Mouse (Mus musculus) cerebellum, adult 2 months (tissue): Measurements from ENCODE around the gene F2rl3. TPM values are rescaled to one million over a fixed set of nuclear protein-coding genes. Genes with fewer than 3 reads are reported as not detected.

Source experiments
- DNase-seq, 2 experiments: peaks; one replicate each; pipeline ENCODE4 v3.0.0; 2021
- H3K27ac ChIP-seq: fragments of 200-500 bp; 2 replicates; pipeline ENCODE4 v1.5.1; 2012; ENCODE audit warnings: low read length, control low read depth, inconsistent platforms; ENCODE audit not compliant: insufficient read depth
- H3K27me3 ChIP-seq: fragments of 200-500 bp; 2 replicates; pipeline ENCODE4 v1.6.1; 2012; ENCODE audit warnings: inconsistent platforms, mild to moderate bottlenecking, low read length, moderate library complexity; ENCODE audit not compliant: control insufficient read depth, insufficient read depth
- H3K4me1 ChIP-seq: fragments of 200-500 bp; 2 replicates; pipeline ENCODE4 v1.6.1; 2011; ENCODE audit warnings: low read length; ENCODE audit not compliant: control insufficient read depth, insufficient read depth
- H3K4me3 ChIP-seq: fragments of 200-500 bp; replicated peaks from 2 replicates; pipeline ENCODE3; 2011; ENCODE audit warnings: mild to moderate bottlenecking, low read depth, low read length, control low read depth; ENCODE audit not compliant: insufficient read depth
- CTCF ChIP-seq: fragments of 200-500 bp; IDR thresholded peaks from 2 replicates; pipeline ENCODE4 v1.5.1; 2011; ENCODE audit warnings: low read depth, mild to moderate bottlenecking, control low read depth, low read length, moderate library complexity, borderline replicate concordance; ENCODE audit not compliant: insufficient read depth
- POLR2A ChIP-seq: fragments of 200-500 bp; IDR thresholded peaks from 2 replicates; pipeline ENCODE4 v1.6.1; 2011; ENCODE audit warnings: low read length, control low read depth, borderline replicate concordance; ENCODE audit not compliant: insufficient read depth
- WGBS: fragments of 180-500 bp; shearing (Covaris S2); methylation state at CpG from one replicate; pipeline ENCODE4 v1.1.7; 2018; 5-methylcytosine and 5-hydroxymethylcytosine counted together
- polyA plus RNA-seq: library from polyadenylated mRNA; depleted of rRNA; stranded (reverse); fragments of >200 nt; gene quantifications from 2 replicates; pipeline ENCODE4 v1.2.3, GENCODE M21; 2012

Gene F2rl3
- polyA plus RNA-seq, 1 experiment = 0.65 TPM

- no peaks in the 10 kb centered on the region for H3K27me3 ChIP-seq
- no peak overlapping the region for H3K27ac ChIP-seq
- no peak overlapping the region for H3K4me3 ChIP-seq
- TF ChIP-seq POLR2A = no peak
- no peak for TF ChIP-seq CTCF
- H3K4me1 ChIP-seq = no peaks in the 10 kb centered on the region
- DNase-seq = no peak
These were observed 24.8 kb upstream of the F2rl3 start for GRCm38 (mm10) chr8:72736868-72737267.

- no peaks in the 10 kb centered on the region for H3K4me1 ChIP-seq
- WGBS = 25% methylated on average over 5 of the region's 5 CpGs
- no peak overlapping the region for H3K4me3 ChIP-seq
- H3K27me3 ChIP-seq = no peaks in the 10 kb centered on the region
- peak; percentile 45 to 56 for DNase-seq
- peak; percentile 82 for TF ChIP-seq CTCF
- TF ChIP-seq POLR2A = no peak
- no peak overlapping the region for H3K27ac ChIP-seq
These were observed 15.6 kb upstream of the F2rl3 start for GRCm38 (mm10) chr8:72746061-72746460.

- WGBS = 84% methylated on average over 26 of the region's 26 CpGs
- no peak for DNase-seq
- Histone ChIP-seq H3K27me3 (no peaks in the 10 kb centered on the region), H3K4me1 (no peaks in the 10 kb centered on the region), H3K27ac (no peak overlapping the region), H3K4me3 (no peak overlapping the region)
- TF ChIP-seq POLR2A = no peak
- no peak for TF ChIP-seq CTCF
These were observed 11.8 kb upstream of the F2rl3 start for GRCm38 (mm10) chr8:72749846-72750245.

GRCm38 (mm10) chr8:72750266-72750665 is 11.4 kb upstream of the F2rl3 start:
- Histone ChIP-seq H3K4me3 (no peak overlapping the region), H3K4me1 (no peaks in the 10 kb centered on the region), H3K27ac (no peak overlapping the region), H3K27me3 (no peaks in the 10 kb centered on the region)
- TF ChIP-seq CTCF (no peak), POLR2A (no peak)
- peak in 1 of 2 experiments; percentile 6 for DNase-seq
- 96% methylated on average over 6 of the region's 6 CpGs for WGBS

- TF ChIP-seq POLR2A = no peak
- no peaks in the 10 kb centered on the region for H3K4me1 ChIP-seq
- peak in 1 of 2 experiments; percentile 3 for DNase-seq
- WGBS = 87% methylated on average over 3 of the region's 3 CpGs
- H3K4me3 ChIP-seq = no peak overlapping the region
- no peaks in the 10 kb centered on the region for H3K27me3 ChIP-seq
- no peak overlapping the region for H3K27ac ChIP-seq
These were observed 10.6 kb upstream of the F2rl3 start for GRCm38 (mm10) chr8:72751126-72751525.

GRCm38 (mm10) chr8:72752289-72752688 is 9.4 kb upstream of the F2rl3 start:
- H3K4me3 ChIP-seq = no peak overlapping the region
- H3K27ac ChIP-seq = no peak overlapping the region
- TF ChIP-seq POLR2A (no peak), CTCF (no peak)
- no peaks in the 10 kb centered on the region for H3K4me1 ChIP-seq
- no peaks in the 10 kb centered on the region for H3K27me3 ChIP-seq
- WGBS = 77% methylated on average over 3 of the region's 3 CpGs
- peak in 1 of 2 experiments; percentile 3 for DNase-seq

- H3K4me3 ChIP-seq = no peak overlapping the region
- no peaks in the 10 kb centered on the region for H3K27me3 ChIP-seq
- H3K4me1 ChIP-seq = no peaks in the 10 kb centered on the region
- H3K27ac ChIP-seq = no peak overlapping the region
- WGBS = 88% methylated on average over 9 of the region's 9 CpGs
- no peak for TF ChIP-seq CTCF
- TF ChIP-seq POLR2A = no peak
- peak in 1 of 2 experiments; percentile 5 for DNase-seq
These were observed 8.5 kb upstream of the F2rl3 start for GRCm38 (mm10) chr8:72753165-72753564.

- no peak for TF ChIP-seq CTCF
- TF ChIP-seq POLR2A = no peak
- Histone ChIP-seq H3K4me1 (no peaks in the 10 kb centered on the region), H3K4me3 (no peak overlapping the region), H3K27ac (no peak overlapping the region), H3K27me3 (no peaks in the 10 kb centered on the region)
- DNase-seq = no peak
- WGBS = 93% methylated on average over 2 of the region's 2 CpGs
These were observed 7.9 kb upstream of the F2rl3 start for GRCm38 (mm10) chr8:72753781-72754180.
